Mouse (Mus musculus) ovary, postnatal 10 days (tissue): ENCODE measurements around the gene F2rl3.

ENCODE experiments used
- DNase-seq: peaks from one replicate; pipeline ENCODE4 v3.0.0; 2022; ENCODE audit warnings: low spot score

F2rl3 gene

DNA sequence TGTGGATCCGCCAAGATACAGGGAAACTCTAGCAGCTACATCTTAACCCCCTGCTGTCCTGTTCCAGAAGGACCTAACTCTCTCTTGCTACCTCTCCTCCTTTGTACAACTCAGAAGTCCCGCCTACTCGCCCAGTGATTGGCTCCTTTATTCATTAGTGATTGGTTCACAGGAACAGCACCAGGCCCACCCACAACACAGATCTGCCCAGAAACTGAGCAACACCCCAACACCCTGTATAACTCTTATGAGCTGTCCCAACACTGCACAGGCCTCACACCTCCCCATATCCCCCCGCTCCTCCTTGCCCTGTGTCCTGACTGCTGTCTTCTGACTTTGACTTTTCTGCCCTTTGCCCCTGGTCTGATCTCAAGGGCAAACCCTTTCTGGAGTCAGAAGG is 4.0 kb downstream of the F2rl3 start:
- no peak for DNase-seq

DNA sequence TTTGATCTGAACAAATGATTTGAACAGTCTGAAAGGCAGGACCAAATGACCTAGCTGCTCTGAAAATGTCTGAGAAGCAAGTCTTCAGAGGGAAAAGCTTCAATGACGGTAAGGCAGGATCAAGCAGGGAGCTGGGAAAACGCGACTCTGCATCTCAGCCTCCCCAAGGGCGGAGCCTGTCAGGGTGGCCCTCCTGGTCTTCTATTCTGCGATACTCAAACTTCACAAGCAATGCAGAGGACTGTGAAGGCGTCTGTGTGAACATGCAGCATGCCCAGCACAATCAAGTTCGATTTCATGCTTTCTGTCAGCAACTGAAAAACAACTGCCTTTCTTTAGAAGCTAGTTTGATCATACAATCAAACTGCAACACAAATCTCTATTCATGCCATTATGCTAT is 5.1 kb downstream of the F2rl3 start:
- DNase-seq, result no peak

DNA sequence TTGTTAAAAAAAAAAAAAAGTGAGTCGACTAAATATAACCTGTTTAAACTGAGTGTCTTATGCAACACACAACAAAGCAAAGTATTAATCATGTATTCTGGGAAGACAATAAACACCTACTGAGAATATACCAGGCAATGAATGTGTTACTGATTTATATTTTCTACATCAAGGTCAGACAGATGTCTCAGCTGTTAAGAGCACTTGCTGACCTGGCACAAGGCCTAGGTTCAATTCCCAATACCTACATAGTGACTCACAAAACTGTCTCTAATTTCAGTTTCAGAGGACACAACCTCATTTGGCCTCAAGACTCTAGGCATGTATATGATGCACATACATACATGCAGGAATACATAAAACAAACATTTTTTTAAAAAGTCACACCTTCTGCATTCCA is 16.1 kb downstream of the F2rl3 start:
- no peak for DNase-seq

DNA sequence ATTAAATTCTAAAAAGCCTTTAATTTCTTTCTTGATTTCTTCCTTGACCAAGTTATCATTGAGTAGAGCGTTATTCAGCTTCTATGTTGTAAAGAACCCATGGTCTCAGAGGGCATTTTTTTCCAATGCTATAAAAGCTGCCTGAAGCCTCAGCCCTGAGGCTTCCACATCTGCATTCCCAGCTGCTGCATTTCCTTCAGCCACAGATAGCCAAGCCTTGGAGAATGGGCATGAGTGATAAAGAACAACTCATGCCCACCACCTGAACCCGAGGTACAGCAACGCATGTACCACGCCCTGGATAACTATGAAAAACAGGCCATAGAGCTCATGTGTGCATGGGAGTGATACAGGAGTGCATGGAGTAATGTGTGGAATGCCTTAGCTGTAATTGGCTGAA is 19.0 kb downstream of the F2rl3 start:
- no peak for DNase-seq

DNA sequence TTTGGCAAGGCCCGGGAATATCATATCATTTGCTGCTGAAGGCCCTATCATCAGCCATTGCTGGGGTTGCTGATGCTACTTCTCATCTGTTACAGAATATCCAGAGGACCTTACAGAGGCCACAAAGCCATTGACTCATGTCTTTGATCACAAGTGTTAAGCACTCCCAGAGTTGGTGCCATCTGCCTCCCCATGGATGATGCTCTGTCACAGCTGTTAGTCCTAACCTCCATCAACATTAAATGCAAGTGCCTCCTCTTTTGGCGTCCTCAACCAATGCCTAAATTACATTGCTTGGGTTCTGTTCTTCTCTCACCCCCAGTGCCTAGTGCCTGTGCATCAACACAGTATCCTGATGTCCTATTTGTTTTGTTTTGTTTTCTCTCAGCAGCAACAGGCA is 39.9 kb downstream of the F2rl3 start:
- DNase-seq, result no peak

DNA sequence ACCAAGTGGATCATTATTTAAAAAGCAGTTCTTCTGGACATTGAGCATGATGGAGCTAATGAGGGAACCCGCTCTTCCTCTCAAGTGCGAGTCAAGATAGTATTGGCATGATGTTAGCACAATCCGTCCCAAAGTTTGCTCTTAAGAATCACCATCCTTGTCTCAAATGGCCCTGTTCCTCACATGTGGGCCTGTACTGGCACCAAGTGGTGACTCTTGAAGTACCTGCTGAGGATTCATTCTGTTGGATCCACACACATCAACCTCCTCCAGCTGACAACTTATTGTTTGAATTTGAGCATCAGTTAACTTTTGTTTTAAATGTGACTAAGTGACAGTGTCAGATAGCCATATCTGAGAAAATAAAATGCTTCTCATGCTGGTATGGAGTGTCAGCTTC is 51.0 kb downstream of the F2rl3 start:
- no peak for DNase-seq
